Mouse (Mus musculus): Measurements from ENCODE around the gene Cts8. TPM values are rescaled to one million over a fixed set of nuclear protein-coding genes. Genes with fewer than 3 reads are reported as not detected.

Gene Cts8
- not detected in 2 replicates for polyA plus RNA-seq (2016; fragmentation: Nextera tagmentation; extraction: Ambion mirVana)

- Histone ChIP-seq H3K4me1 (no peaks in the 10 kb centered on the region), H3K36me3 (no peaks in the 10 kb centered on the region), H3K4me2 (replicated peaks) (no peak within 1 kb of the TSS), H3K4me3 (no peak within 1 kb of the TSS), H3K27me3 (no peaks in the 10 kb centered on the region), H3K27ac (replicated peaks) (no peak within 1 kb of the TSS), H3K9ac (replicated peaks) (no peak within 1 kb of the TSS), H3K9me3 (peaks cover 58% of the 10 kb centered on the region)
- no peak for ATAC-seq (ENCODE audit: low FRiP score, low read depth)
- WGBS, result 84% methylated on average over 2 of the region's 2 CpGs
These were observed at the start of gene Cts8 for GRCm38 (mm10) chr13:61255258-61255657. Gene Cts8 (minus strand): TSS chr13:61255358.

- no peak within 1 kb of the TSS for H3K9ac ChIP-seq (replicated peaks)
- H3K36me3 ChIP-seq, result no peaks in the 10 kb centered on the region
- peaks cover 38% of the 10 kb centered on the region for H3K9me3 ChIP-seq
- 83% methylated on average over 2 of the region's 2 CpGs for WGBS
- no peak within 1 kb of the TSS for H3K4me2 ChIP-seq (replicated peaks)
- ATAC-seq (ENCODE audit: low FRiP score, low read depth), result no peak
- no peak within 1 kb of the TSS for H3K4me3 ChIP-seq
- H3K27ac ChIP-seq (replicated peaks), result no peak within 1 kb of the TSS
- H3K27me3 ChIP-seq, result no peaks in the 10 kb centered on the region
- H3K4me1 ChIP-seq, result no peaks in the 10 kb centered on the region
These were observed 33.6 kb upstream of the Cts8 start, which contains the start of gene Gm49398 for GRCm38 (mm10) chr13:61288739-61289138. Gene Gm49398 (minus strand): TSS chr13:61288839.

- Histone ChIP-seq H3K4me1 (no peaks in the 10 kb centered on the region), H3K36me3 (no peaks in the 10 kb centered on the region), H3K4me2 (replicated peaks) (no peak overlapping the region), H3K27ac (replicated peaks) (no peak overlapping the region), H3K9ac (replicated peaks) (no peak overlapping the region), H3K27me3 (no peaks in the 10 kb centered on the region), H3K9me3 (peaks cover 28% of the 10 kb centered on the region), H3K4me3 (no peak overlapping the region)
- 63% methylated on average over 13 of the region's 13 CpGs for WGBS
- ATAC-seq (ENCODE audit: low FRiP score, low read depth), result no peak
These were observed 13.8 kb downstream of the Cts8 start for GRCm38 (mm10) chr13:61241076-61241947.

GRCm38 (mm10) chr13:61203310-61203709 lies 51.8 kb downstream of the Cts8 start, which contains the start of gene Cts6:
Gene Cts6 (minus strand): TSS chr13:61203410.
- no peaks in the 10 kb centered on the region for H3K27me3 ChIP-seq
- H3K9me3 ChIP-seq, result peaks cover 52% of the 10 kb centered on the region
- WGBS, result 76% methylated on average over 3 of the region's 3 CpGs

More at GRCm38 (mm10) chr13:61203310-61203709, 51.8 kb downstream of the Cts8 start, which contains the start of gene Cts6:
- Histone ChIP-seq H3K4me2 (replicated peaks) (no peak within 1 kb of the TSS), H3K36me3 (no peaks in the 10 kb centered on the region), H3K4me1 (no peaks in the 10 kb centered on the region), H3K9ac (replicated peaks) (no peak within 1 kb of the TSS), H3K4me3 (no peak within 1 kb of the TSS), H3K27ac (replicated peaks) (no peak within 1 kb of the TSS)
- ATAC-seq (ENCODE audit: low FRiP score, low read depth), result no peak

Other genes starting within 250 kb of the Cts8 start
- gene Ctsj, start 249.4 kb downstream of the Cts8 start, polyA plus RNA-seq (2016; fragmentation: Nextera tagmentation; extraction: Ambion mirVana), result not detected in 2 replicates
- not detected in 2 replicates for gene Ctsq, start 214.7 kb downstream of the Cts8 start, polyA plus RNA-seq (2016; fragmentation: Nextera tagmentation; extraction: Ambion mirVana)
- not detected in 2 replicates for gene Ctsr, start 91.1 kb downstream of the Cts8 start, polyA plus RNA-seq (2016; fragmentation: Nextera tagmentation; extraction: Ambion mirVana)
- gene Cts6, start 51.9 kb downstream of the Cts8 start, polyA plus RNA-seq (2016; fragmentation: Nextera tagmentation; extraction: Ambion mirVana), result not detected in 2 replicates
- gene Gm49398, start 33.5 kb upstream of the Cts8 start, polyA plus RNA-seq (2016; fragmentation: Nextera tagmentation; extraction: Ambion mirVana), result not detected in 2 replicates
- gene Cts7, start 102.8 kb upstream of the Cts8 start, polyA plus RNA-seq (2016; fragmentation: Nextera tagmentation; extraction: Ambion mirVana), result not detected in 2 replicates

Data from midbrain, embryonic 12.5 days (tissue).